Mouse (Mus musculus) spleen, postnatal 10 days (tissue): ENCODE measurements around the gene Nepro.

Source experiments
- DNase-seq, 2 experiments: peaks; one replicate each; pipeline ENCODE4 v3.0.0; 2021 to 2022; ENCODE audit warnings: low spot score in 2 of 2

Gene Nepro

DNA sequence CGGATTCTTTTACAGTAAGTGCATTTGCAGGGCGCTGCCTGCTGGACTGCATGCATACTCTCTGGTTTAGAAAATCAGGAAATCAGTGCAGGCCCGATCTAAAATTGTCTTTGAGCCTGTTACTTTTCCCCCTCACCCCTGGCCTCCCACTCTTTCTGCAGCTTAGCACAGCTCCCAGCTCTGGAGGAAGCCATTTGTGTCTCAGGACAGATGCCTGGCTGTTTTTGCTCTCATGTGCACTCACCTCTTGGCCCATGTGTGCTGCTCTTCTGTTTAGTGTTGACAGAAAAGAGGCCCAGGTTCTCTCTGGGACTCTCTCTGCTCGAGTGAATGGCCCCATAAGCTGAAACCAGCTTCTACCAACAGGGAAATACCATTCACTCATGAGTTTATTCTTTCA is 20.6 kb upstream of the Nepro start:
- no peak for DNase-seq

DNA sequence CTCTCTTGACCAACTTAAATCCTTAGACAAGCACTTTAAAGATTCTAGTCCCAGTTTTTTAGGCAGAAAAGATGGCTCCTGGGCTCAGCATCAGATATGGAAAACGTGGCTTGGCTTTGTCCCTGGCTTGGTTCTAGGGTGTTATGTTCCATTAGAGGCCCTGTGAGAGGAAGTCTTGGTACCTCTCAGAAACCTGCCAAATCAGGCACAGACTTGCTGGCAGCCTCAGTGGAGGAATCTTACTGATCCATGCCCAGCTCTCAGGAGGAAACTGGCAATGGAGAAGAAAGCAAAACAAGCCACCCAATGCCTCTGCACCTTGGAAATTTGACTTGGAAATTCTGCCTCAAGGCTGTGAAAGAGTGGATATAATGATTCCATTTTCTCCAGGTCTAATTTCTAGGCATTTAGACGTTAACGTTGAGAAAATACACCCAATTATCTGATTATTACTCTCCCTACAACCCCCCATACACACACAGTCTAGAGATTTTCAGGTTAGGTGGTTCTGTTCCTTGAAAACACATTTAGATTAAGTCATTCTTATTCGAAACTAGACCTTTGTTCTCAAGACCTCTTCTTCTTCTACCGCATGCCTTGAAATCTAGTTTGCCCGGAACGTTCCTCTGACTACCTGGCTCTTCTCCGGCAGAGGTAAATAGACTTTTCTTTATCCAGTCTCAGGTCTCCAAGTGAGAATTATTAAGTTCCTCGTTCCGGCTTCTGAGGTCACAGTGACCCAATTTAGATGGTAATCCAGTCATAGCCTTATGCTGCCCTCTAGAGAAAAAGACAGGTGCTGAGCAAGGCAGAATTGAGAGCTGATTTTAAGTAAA is 7.6 kb upstream of the Nepro start:
- DNase-seq = no peak

GRCm38 (mm10) chr16:44717141-44717634 is 6.9 kb upstream of the Nepro start:
- no peak for DNase-seq

DNA sequence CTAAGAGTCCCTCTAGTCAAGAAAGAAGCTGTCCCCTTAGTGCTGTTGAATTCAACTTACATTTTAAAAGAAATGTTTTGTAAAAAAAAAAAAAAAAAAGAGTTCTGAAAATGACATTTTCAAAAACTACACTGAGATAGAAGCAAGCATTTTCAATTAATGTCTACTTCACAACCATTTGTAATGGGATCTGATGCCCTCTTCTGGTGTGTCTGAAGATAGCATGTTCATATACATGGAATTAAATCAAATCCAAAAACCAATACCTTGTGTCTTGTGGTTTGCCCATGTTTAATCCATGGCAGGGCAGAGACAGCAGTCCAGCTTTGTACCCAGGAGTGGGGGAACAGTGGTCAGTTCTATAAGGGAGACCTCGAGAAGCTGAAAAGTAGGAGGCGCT is 6.3 kb upstream of the Nepro start:
- no peak for DNase-seq

- no peak for DNase-seq
Measured at GRCm38 (mm10) chr16:44719349-44719748, 4.8 kb upstream of the Nepro start.

- no peak for DNase-seq
Measured at GRCm38 (mm10) chr16:44720518-44720917, 3.6 kb upstream of the Nepro start.

GRCm38 (mm10) chr16:44722666-44723065 is 1.4 kb upstream of the Nepro start:
- no peak for DNase-seq

- peak in 1 of 2 experiments; percentile 20 for DNase-seq
Measured at GRCm38 (mm10) chr16:44724847-44725246, 746 bp downstream of the Nepro start.

- peak; percentile 39 to 79 for DNase-seq
Measured at GRCm38 (mm10) chr16:44725286-44726223, 1.5 kb downstream of the Nepro start.

GRCm38 (mm10) chr16:44727525-44727924 is 3.4 kb downstream of the Nepro start:
- no peak for DNase-seq

- DNase-seq = no peak
Measured at GRCm38 (mm10) chr16:44734059-44734458, 10.0 kb downstream of the Nepro start.

DNA sequence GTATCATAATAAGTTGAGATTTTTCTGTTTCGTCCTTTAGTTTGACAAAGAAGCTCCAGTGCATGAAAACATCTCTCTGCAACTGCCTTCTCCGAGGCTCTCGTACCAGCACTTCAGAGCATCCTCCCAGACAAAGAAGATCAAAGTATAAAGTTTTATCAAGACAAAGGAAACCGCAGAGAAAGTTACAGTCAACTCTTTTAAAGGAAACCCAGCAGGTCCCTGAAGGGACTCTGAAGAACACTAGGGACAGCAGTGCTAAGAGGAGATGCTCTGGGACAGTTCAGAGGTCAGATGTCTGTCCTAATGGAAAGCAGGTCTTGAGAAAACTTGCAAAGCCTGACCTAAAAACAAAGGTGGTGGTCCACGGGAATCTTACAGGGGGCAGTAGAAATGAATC is 11.6 kb downstream of the Nepro start:
- DNase-seq = no peak

DNA sequence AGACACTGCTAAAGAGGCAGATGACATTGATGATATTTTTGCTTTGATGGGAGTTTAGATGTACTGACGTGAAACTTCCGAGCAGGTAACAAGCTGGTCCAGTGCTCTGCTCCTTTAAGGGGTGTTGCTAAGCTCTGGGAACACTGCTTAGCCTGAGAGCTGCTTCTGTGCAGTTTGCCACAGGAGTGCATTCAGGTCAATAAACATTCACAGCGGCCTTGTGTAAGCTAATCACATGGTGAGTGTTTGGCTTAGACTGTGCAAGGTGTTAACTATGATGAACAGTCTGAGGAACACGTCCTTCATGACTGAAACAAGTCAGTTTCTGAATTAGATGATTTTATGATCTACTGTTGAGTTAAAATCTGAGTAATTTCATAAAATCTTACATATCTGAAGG is 12.0 kb downstream of the Nepro start:
- DNase-seq = no peak

DNA sequence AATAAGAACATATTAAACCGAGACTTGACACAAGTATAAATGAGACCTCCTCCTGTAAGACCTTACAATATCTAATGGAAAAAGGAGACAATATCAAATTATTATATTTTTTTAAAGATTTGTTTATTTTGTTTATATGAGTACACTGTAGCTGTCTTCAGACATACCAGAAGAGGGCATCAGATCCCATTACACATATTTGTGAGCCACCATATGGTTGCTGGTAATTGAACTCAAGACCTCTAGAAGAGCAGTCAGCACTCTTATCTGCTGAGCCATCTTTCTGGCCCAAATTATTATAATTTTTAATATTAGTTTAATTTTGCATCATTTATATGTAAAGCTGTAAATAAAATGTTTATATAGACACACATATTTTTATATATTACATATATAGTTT is 18.7 kb downstream of the Nepro start:
- DNase-seq = no peak

- no peak for DNase-seq
Measured at GRCm38 (mm10) chr16:44745471-44745865, 21.4 kb downstream of the Nepro start.

- peak; percentile 74 to 87 for DNase-seq
Measured at GRCm38 (mm10) chr16:44745866-44746562, 21.9 kb downstream of the Nepro start, which contains the start of gene Gtpbp8. Gene Gtpbp8, minus strand, starts transcription at chr16:44746363.

GRCm38 (mm10) chr16:44748007-44748406 is 23.9 kb downstream of the Nepro start:
- DNase-seq = no peak

DNA sequence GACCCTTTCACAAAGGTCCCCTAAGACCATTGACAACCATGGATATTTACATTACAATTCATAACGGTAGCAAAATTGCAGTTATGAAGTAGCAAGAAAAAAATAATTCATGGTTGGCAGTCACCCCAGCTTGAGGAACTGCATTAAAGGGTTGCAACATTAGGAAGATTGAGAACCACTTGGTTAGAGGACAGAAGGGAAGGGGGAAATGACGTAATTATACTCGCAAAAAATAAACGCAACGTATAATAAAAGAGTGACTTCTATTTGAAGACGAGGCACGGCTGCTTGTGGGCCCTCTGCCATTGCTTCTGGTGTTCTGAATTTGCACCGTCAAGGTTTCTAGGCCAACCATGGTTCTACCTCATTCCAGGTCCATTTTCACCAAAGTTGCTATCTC is 33.6 kb downstream of the Nepro start:
- no peak for DNase-seq

- no peak for DNase-seq
Measured at GRCm38 (mm10) chr16:44761811-44762210, 37.7 kb downstream of the Nepro start.

GRCm38 (mm10) chr16:44765555-44766319 is 41.6 kb downstream of the Nepro start, which contains the start of gene Cd200r1:
Gene Cd200r1, plus strand, starts transcription at chr16:44765736.
- peak; percentile 18 to 19 for DNase-seq

DNA sequence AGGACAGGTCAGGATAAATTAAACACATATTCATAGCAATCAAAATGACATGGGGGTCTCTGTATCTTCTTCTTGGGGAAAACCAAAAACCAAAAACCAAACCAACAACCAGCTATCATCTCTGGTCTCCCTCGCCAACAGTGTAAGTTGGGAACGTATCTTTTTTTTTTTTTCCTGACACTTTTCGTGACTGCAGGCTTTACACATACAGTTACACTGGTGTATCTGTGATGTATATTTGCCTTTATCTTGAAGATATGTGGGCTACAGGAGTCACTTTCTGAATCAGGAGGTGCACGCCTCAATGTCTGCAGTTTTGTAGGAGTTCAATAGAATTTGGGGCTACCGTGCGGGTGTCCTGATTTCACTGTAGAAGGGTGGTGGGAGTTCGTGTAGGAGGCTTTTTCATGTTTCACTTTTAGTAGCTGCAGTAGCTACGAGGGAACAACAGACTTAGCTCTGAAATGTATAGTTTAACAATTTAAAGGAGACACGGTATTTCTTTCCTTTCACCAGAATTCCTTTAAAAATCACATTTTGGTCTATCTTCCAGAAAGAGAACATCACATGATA is 42.3 kb downstream of the Nepro start:
- DNase-seq = no peak
